Mouse (Mus musculus) cerebellum, postnatal 25 days (tissue): Measurements from ENCODE around the gene Nipal1.

Experiments
- DNase-seq, 2 experiments: peaks; one replicate each; pipeline ENCODE4 v3.0.0; 2021; ENCODE audit warnings: mixed read lengths in 2 of 2

Gene Nipal1

GRCm38 (mm10) chr5:72647418-72647907 is at the start of gene Nipal1:
Gene Nipal1 (plus strand): TSS chr5:72647795.
- DNase-seq, result peak; percentile 17 to 45

- DNase-seq, result peak in 1 of 2 experiments; percentile 41
These were observed 46.6 kb upstream of the Nipal1 start for GRCm38 (mm10) chr5:72601006-72601405.

GRCm38 (mm10) chr5:72603138-72603537 is 44.5 kb upstream of the Nipal1 start:
- DNase-seq, result no peak

- DNase-seq, result no peak
These were observed 30.2 kb upstream of the Nipal1 start for GRCm38 (mm10) chr5:72617413-72617812.

- DNase-seq, result no peak
These were observed 26.6 kb upstream of the Nipal1 start for GRCm38 (mm10) chr5:72621022-72621421.

- no peak for DNase-seq
These were observed 17.6 kb upstream of the Nipal1 start for GRCm38 (mm10) chr5:72630026-72630425.

GRCm38 (mm10) chr5:72634791-72635271 is 12.8 kb upstream of the Nipal1 start:
- DNase-seq, result no peak

- no peak for DNase-seq
These were observed 11.5 kb upstream of the Nipal1 start for GRCm38 (mm10) chr5:72636122-72636521.

GRCm38 (mm10) chr5:72636576-72636975 is 11.0 kb upstream of the Nipal1 start:
- no peak for DNase-seq

- DNase-seq, result no peak
These were observed 7.5 kb upstream of the Nipal1 start for GRCm38 (mm10) chr5:72640072-72640471.

- DNase-seq, result no peak
These were observed 3.9 kb upstream of the Nipal1 start for GRCm38 (mm10) chr5:72643655-72644054.

GRCm38 (mm10) chr5:72644175-72644574 is 3.4 kb upstream of the Nipal1 start, which contains the start of gene Cnga1:
Gene Cnga1 (minus strand): TSS chr5:72644275.
- no peak for DNase-seq

- no peak for DNase-seq
These were observed 1.5 kb upstream of the Nipal1 start for GRCm38 (mm10) chr5:72646131-72646530.

- DNase-seq, result no peak
These were observed 599 bp upstream of the Nipal1 start for GRCm38 (mm10) chr5:72646996-72647395.

- DNase-seq, result no peak
These were observed 482 bp downstream of the Nipal1 start for GRCm38 (mm10) chr5:72647958-72648595.

- no peak for DNase-seq
These were observed 1.6 kb downstream of the Nipal1 start for GRCm38 (mm10) chr5:72648987-72649735.

GRCm38 (mm10) chr5:72653068-72653674 is 5.6 kb downstream of the Nipal1 start:
- no peak for DNase-seq

- no peak for DNase-seq
These were observed 8.7 kb downstream of the Nipal1 start for GRCm38 (mm10) chr5:72656270-72656791.

- DNase-seq, result no peak
These were observed 10.8 kb downstream of the Nipal1 start for GRCm38 (mm10) chr5:72658375-72658774.

- DNase-seq, result no peak
These were observed 13.6 kb downstream of the Nipal1 start for GRCm38 (mm10) chr5:72661051-72661781.

GRCm38 (mm10) chr5:72664126-72664525 is 16.5 kb downstream of the Nipal1 start:
- DNase-seq, result no peak

- no peak for DNase-seq
These were observed 17.3 kb downstream of the Nipal1 start for GRCm38 (mm10) chr5:72664854-72665253.

GRCm38 (mm10) chr5:72665281-72665680 is 17.7 kb downstream of the Nipal1 start:
- peak; percentile 62 to 70 for DNase-seq
